Mouse (Mus musculus) intestine, embryonic 15.5 days (tissue): Measurements from ENCODE around the gene Calu. TPM values are rescaled to one million over a fixed set of nuclear protein-coding genes. Genes with fewer than 3 reads are reported as not detected.
A peak's percentile ranks its signal among the peaks of the same experiment; 100 is the strongest.

Experiments
- ATAC-seq: fragments of 200-750 bp; cut with Nextera tagmentation; 2 replicates; pipeline ENCODE4 v1.8.0; 2017; ENCODE audit warnings: moderate TSS enrichment, moderate library complexity
- H3K27ac ChIP-seq: fragments of 300-500 bp; sonication (generic); 2 replicates; pipeline ENCODE4 v1.5.1; 2015; ENCODE audit warnings: mild to moderate bottlenecking, inconsistent platforms
- H3K27me3 ChIP-seq: fragments of 300-500 bp; sonication (generic); replicated peaks from 2 replicates; pipeline ENCODE4 v1.6.1; 2015; ENCODE audit warnings: inconsistent platforms
- H3K36me3 ChIP-seq: fragments of 300-500 bp; sonication (generic); 2 replicates; pipeline ENCODE4 v1.6.1; 2015; ENCODE audit warnings: inconsistent platforms
- H3K4me1 ChIP-seq: fragments of 300-500 bp; sonication (generic); replicated peaks from 2 replicates; pipeline ENCODE4 v1.6.1; 2015; ENCODE audit warnings: inconsistent platforms
- H3K4me2 ChIP-seq: fragments of 300-500 bp; sonication (generic); replicated peaks from 2 replicates; pipeline ENCODE4 v1.6.1; 2015; ENCODE audit warnings: mild to moderate bottlenecking, inconsistent platforms
- H3K4me3 ChIP-seq: fragments of 300-500 bp; sonication (generic); replicated peaks from 2 replicates; pipeline ENCODE4 v1.5.1; 2015; ENCODE audit warnings: inconsistent platforms
- H3K9ac ChIP-seq: fragments of 300-500 bp; sonication (generic); 2 replicates; pipeline ENCODE4 v1.6.1; 2015; ENCODE audit warnings: inconsistent platforms
- H3K9me3 ChIP-seq: fragments of 300-500 bp; sonication (generic); 2 replicates; pipeline ENCODE4 v1.6.1; 2016; ENCODE audit warnings: inconsistent platforms
- WGBS: fragments of 180-500 bp; shearing (Covaris S2); methylation state at CpG from one replicate; pipeline ENCODE4 v1.1.7; 2015; 5-methylcytosine and 5-hydroxymethylcytosine counted together
- polyA plus RNA-seq: library from polyadenylated mRNA; unstranded; fragments of >200 nt; fragmentation: Nextera tagmentation; extraction: Ambion mirVana; gene quantifications from 2 replicates; pipeline ENCODE4 v1.2.1, GENCODE M21; 2015

Calu gene
- polyA plus RNA-seq = 289 and 306 TPM in 2 replicates

GRCm38 (mm10) chr6:29347665-29348370 lies at the start of gene Calu:
Gene Calu (plus strand): TSS chr6:29348069.
- H3K27ac ChIP-seq = peak within 1 kb of the TSS; percentile 87
- H3K4me2 ChIP-seq = peak within 1 kb of the TSS; percentile 59
- WGBS = 0% methylated on average over 55 of the region's 55 CpGs
- no peaks in the 10 kb centered on the region for H3K9me3 ChIP-seq
- 0 out of 2 replicates have a peak, but pooled peaks cover 2% of the 10 kb centered on the region for H3K4me1 ChIP-seq
- H3K27me3 ChIP-seq = no peaks in the 10 kb centered on the region
- H3K36me3 ChIP-seq = no peaks in the 10 kb centered on the region
- H3K9ac ChIP-seq = peak within 1 kb of the TSS; percentile 81
- peak within 1 kb of the TSS; percentile 68 for H3K4me3 ChIP-seq
- ATAC-seq = peak; percentile 100

- Histone ChIP-seq H3K27me3 (no peaks in the 10 kb centered on the region), H3K9ac (no peak overlapping the region), H3K36me3 (no peaks in the 10 kb centered on the region), H3K9me3 (no peaks in the 10 kb centered on the region), H3K27ac (no peak overlapping the region), H3K4me1 (no peaks in the 10 kb centered on the region), H3K4me2 (no peak overlapping the region), H3K4me3 (no peak overlapping the region)
- 35% methylated on average over 2 of the region's 2 CpGs for WGBS
- ATAC-seq = peak; percentile 47; the same call in 1 of the 2 replicates
These were observed 48.8 kb upstream of the Calu start for GRCm38 (mm10) chr6:29299112-29299511.

GRCm38 (mm10) chr6:29303251-29303650 lies 44.6 kb upstream of the Calu start:
- no peak overlapping the region for H3K9ac ChIP-seq
- no peaks in the 10 kb centered on the region for H3K36me3 ChIP-seq
- no peaks in the 10 kb centered on the region for H3K9me3 ChIP-seq
- H3K4me3 ChIP-seq = no peak overlapping the region
- H3K4me2 ChIP-seq = no peak overlapping the region
- no peaks in the 10 kb centered on the region for H3K27me3 ChIP-seq
- no peaks in the 10 kb centered on the region for H3K4me1 ChIP-seq
- ATAC-seq = no peak
- no peak overlapping the region for H3K27ac ChIP-seq

GRCm38 (mm10) chr6:29303726-29304125 lies 44.1 kb upstream of the Calu start:
- 31% methylated on average over 5 of the region's 5 CpGs for WGBS
- Histone ChIP-seq H3K4me3 (no peak overlapping the region), H3K9me3 (no peaks in the 10 kb centered on the region), H3K4me2 (no peak overlapping the region), H3K36me3 (no peaks in the 10 kb centered on the region), H3K27me3 (no peaks in the 10 kb centered on the region), H3K4me1 (no peaks in the 10 kb centered on the region), H3K27ac (no peak overlapping the region), H3K9ac (no peak overlapping the region)
- ATAC-seq = no peak

GRCm38 (mm10) chr6:29305462-29305861 lies 42.4 kb upstream of the Calu start:
- Histone ChIP-seq H3K27ac (no peak overlapping the region), H3K36me3 (no peaks in the 10 kb centered on the region), H3K4me3 (no peak overlapping the region), H3K4me1 (no peaks in the 10 kb centered on the region), H3K4me2 (no peak overlapping the region), H3K27me3 (no peaks in the 10 kb centered on the region), H3K9me3 (no peaks in the 10 kb centered on the region), H3K9ac (no peak overlapping the region)
- ATAC-seq = no peak
- 88% methylated on average over 4 of the region's 4 CpGs for WGBS

- Histone ChIP-seq H3K9ac (no peak overlapping the region), H3K4me1 (no peaks in the 10 kb centered on the region), H3K4me2 (no peak overlapping the region), H3K27ac (no peak overlapping the region), H3K36me3 (no peaks in the 10 kb centered on the region), H3K4me3 (no peak overlapping the region), H3K27me3 (no peaks in the 10 kb centered on the region), H3K9me3 (no peaks in the 10 kb centered on the region)
- WGBS = 86% methylated on average over 16 of the region's 16 CpGs
- ATAC-seq = no peak
These were observed 38.8 kb upstream of the Calu start for GRCm38 (mm10) chr6:29308846-29309605.

- H3K4me3 ChIP-seq = no peak overlapping the region
- ATAC-seq = no peak
- 70% methylated on average over 14 of the region's 14 CpGs for WGBS
- no peak overlapping the region for H3K27ac ChIP-seq
- H3K4me1 ChIP-seq = no peaks in the 10 kb centered on the region
- no peak overlapping the region for H3K9ac ChIP-seq
- H3K27me3 ChIP-seq = no peaks in the 10 kb centered on the region
- no peaks in the 10 kb centered on the region for H3K9me3 ChIP-seq
- no peak overlapping the region for H3K4me2 ChIP-seq
- H3K36me3 ChIP-seq = no peaks in the 10 kb centered on the region
These were observed 34.1 kb upstream of the Calu start for GRCm38 (mm10) chr6:29313690-29314202.

GRCm38 (mm10) chr6:29317286-29317685 lies 30.6 kb upstream of the Calu start:
- Histone ChIP-seq H3K4me2 (no peak overlapping the region), H3K4me1 (0 out of 2 replicates have a peak, but pooled peaks cover 5% of the 10 kb centered on the region), H3K9ac (no peak overlapping the region), H3K36me3 (no peaks in the 10 kb centered on the region), H3K27ac (no peak overlapping the region), H3K27me3 (no peaks in the 10 kb centered on the region), H3K9me3 (no peaks in the 10 kb centered on the region), H3K4me3 (no peak overlapping the region)
- WGBS = 58% methylated on average over 2 of the region's 2 CpGs
- ATAC-seq = no peak

GRCm38 (mm10) chr6:29317941-29318340 lies 29.9 kb upstream of the Calu start:
- H3K9me3 ChIP-seq = no peaks in the 10 kb centered on the region
- no peak overlapping the region for H3K27ac ChIP-seq
- ATAC-seq = no peak
- H3K27me3 ChIP-seq = no peaks in the 10 kb centered on the region
- 0 out of 2 replicates have a peak, but pooled peaks cover 5% of the 10 kb centered on the region for H3K4me1 ChIP-seq
- no peak overlapping the region for H3K4me3 ChIP-seq
- H3K9ac ChIP-seq = no peak overlapping the region
- no peaks in the 10 kb centered on the region for H3K36me3 ChIP-seq
- H3K4me2 ChIP-seq = no peak overlapping the region
- 67% methylated on average over 3 of the region's 3 CpGs for WGBS

- no peak within 1 kb of the TSS for H3K4me3 ChIP-seq
- H3K9ac ChIP-seq = no peak within 1 kb of the TSS
- no peak within 1 kb of the TSS for H3K4me2 ChIP-seq
- H3K9me3 ChIP-seq = no peaks in the 10 kb centered on the region
- 0 out of 2 replicates have a peak, but pooled peaks cover 5% of the 10 kb centered on the region for H3K4me1 ChIP-seq
- H3K36me3 ChIP-seq = no peaks in the 10 kb centered on the region
- WGBS = 53% methylated on average over 5 of the region's 5 CpGs
- ATAC-seq = peak; percentile 55; the same call in 1 of the 2 replicates
- H3K27ac ChIP-seq = no peak within 1 kb of the TSS
- no peaks in the 10 kb centered on the region for H3K27me3 ChIP-seq
These were observed 29.0 kb upstream of the Calu start, which contains the start of gene Fam71f1 for GRCm38 (mm10) chr6:29318879-29319278. Gene Fam71f1 (plus strand): TSS chr6:29319140.

- H3K4me3 ChIP-seq = no peak overlapping the region
- no peaks in the 10 kb centered on the region for H3K36me3 ChIP-seq
- 0 out of 2 replicates have a peak, but pooled peaks cover 5% of the 10 kb centered on the region for H3K4me1 ChIP-seq
- no peaks in the 10 kb centered on the region for H3K9me3 ChIP-seq
- ATAC-seq = no peak
- no peak overlapping the region for H3K9ac ChIP-seq
- WGBS = 82% methylated on average over 6 of the region's 6 CpGs
- H3K4me2 ChIP-seq = no peak overlapping the region
- no peak overlapping the region for H3K27ac ChIP-seq
- H3K27me3 ChIP-seq = no peaks in the 10 kb centered on the region
These were observed 26.3 kb upstream of the Calu start for GRCm38 (mm10) chr6:29321586-29321985.

- H3K36me3 ChIP-seq = no peaks in the 10 kb centered on the region
- no peak for ATAC-seq
- H3K9me3 ChIP-seq = no peaks in the 10 kb centered on the region
- H3K27ac ChIP-seq = no peak overlapping the region
- H3K27me3 ChIP-seq = no peaks in the 10 kb centered on the region
- H3K4me3 ChIP-seq = no peak overlapping the region
- no peak overlapping the region for H3K9ac ChIP-seq
- 92% methylated on average over 7 of the region's 7 CpGs for WGBS
- H3K4me2 ChIP-seq = no peak overlapping the region
- 0 out of 2 replicates have a peak, but pooled peaks cover 5% of the 10 kb centered on the region for H3K4me1 ChIP-seq
These were observed 25.7 kb upstream of the Calu start for GRCm38 (mm10) chr6:29322147-29322546.
